Mouse (Mus musculus) embryonic fibroblast, embryonic 13.5 days (primary cell): Measurements from ENCODE around the gene Ak4. TPM values are rescaled to one million over a fixed set of nuclear protein-coding genes. Genes with fewer than 3 reads are reported as not detected.

Source experiments
- H3K27ac ChIP-seq: 2 replicates; pipeline ENCODE4 v1.5.1; 2012; ENCODE audit warnings: low read length, control low read depth, inconsistent platforms; ENCODE audit not compliant: insufficient read depth
- H3K4me1 ChIP-seq: 2 replicates; pipeline ENCODE4 v1.6.1; 2011; ENCODE audit warnings: low read length; ENCODE audit not compliant: control insufficient read depth, insufficient read depth
- H3K4me3 ChIP-seq: 2 replicates; pipeline ENCODE4 v1.5.1; 2011; ENCODE audit warnings: mild to moderate bottlenecking, control low read depth, low read length; ENCODE audit not compliant: insufficient read depth
- CTCF ChIP-seq: IDR thresholded peaks from 2 replicates; pipeline ENCODE4 v1.5.1; 2011; ENCODE audit warnings: mild to moderate bottlenecking, control low read depth, low read length, moderate library complexity, borderline replicate concordance; ENCODE audit not compliant: insufficient read depth
- POLR2A ChIP-seq: IDR thresholded peaks from 2 replicates; pipeline ENCODE4 v1.6.1; 2011; ENCODE audit warnings: low read depth, mild to moderate bottlenecking, control low read depth, low read length, moderate library complexity
- polyA plus RNA-seq: library from polyadenylated mRNA; stranded (reverse); fragments of >200 nt; gene quantifications from 2 replicates; pipeline ENCODE4 v1.2.4, GENCODE M21; 2011; ENCODE audit warnings: low read depth; ENCODE audit not compliant: missing spikeins, insufficient read length

The Ak4 gene
- polyA plus RNA-seq, 1 experiment, result 9.1 TPM

GRCm38 (mm10) chr4:101508431-101508830 lies 89.4 kb downstream of the Ak4 start:
- TF ChIP-seq CTCF, result no peak
- TF ChIP-seq POLR2A, result no peak
- Histone ChIP-seq H3K4me3 (no peak overlapping the region), H3K4me1 (no peaks in the 10 kb centered on the region), H3K27ac (no peak overlapping the region)

GRCm38 (mm10) chr4:101508851-101509577 lies 89.9 kb downstream of the Ak4 start:
- H3K4me1 ChIP-seq, result no peaks in the 10 kb centered on the region
- H3K4me3 ChIP-seq, result no peak overlapping the region
- no peak overlapping the region for H3K27ac ChIP-seq
- no peak for TF ChIP-seq CTCF
- no peak for TF ChIP-seq POLR2A

- Histone ChIP-seq H3K4me3 (no peak overlapping the region), H3K27ac (no peak overlapping the region), H3K4me1 (no peaks in the 10 kb centered on the region)
- no peak for TF ChIP-seq CTCF
- TF ChIP-seq POLR2A, result no peak
These were observed 91.2 kb downstream of the Ak4 start for GRCm38 (mm10) chr4:101510111-101510903.

GRCm38 (mm10) chr4:101510904-101511210 lies 91.8 kb downstream of the Ak4 start:
- TF ChIP-seq POLR2A (no peak), CTCF (no peak)
- Histone ChIP-seq H3K4me3 (no peak overlapping the region), H3K27ac (no peak overlapping the region), H3K4me1 (no peaks in the 10 kb centered on the region)

- Histone ChIP-seq H3K4me3 (no peak overlapping the region), H3K4me1 (no peaks in the 10 kb centered on the region), H3K27ac (no peak overlapping the region)
- no peak for TF ChIP-seq CTCF
- no peak for TF ChIP-seq POLR2A
These were observed 92.9 kb downstream of the Ak4 start for GRCm38 (mm10) chr4:101511768-101512521.

- no peak for TF ChIP-seq POLR2A
- TF ChIP-seq CTCF, result no peak
- no peak overlapping the region for H3K4me3 ChIP-seq
- no peaks in the 10 kb centered on the region for H3K4me1 ChIP-seq
These were observed 94.2 kb downstream of the Ak4 start for GRCm38 (mm10) chr4:101513251-101513650.

GRCm38 (mm10) chr4:101515853-101516252 lies 96.8 kb downstream of the Ak4 start:
- H3K4me1 ChIP-seq, result no peaks in the 10 kb centered on the region
- TF ChIP-seq POLR2A, result no peak
- TF ChIP-seq CTCF, result no peak
- H3K27ac ChIP-seq, result no peak overlapping the region
- H3K4me3 ChIP-seq, result no peak overlapping the region

More at GRCm38 (mm10) chr4:101513251-101513650, 94.2 kb downstream of the Ak4 start:
- no peak overlapping the region for H3K27ac ChIP-seq

Other genes starting within 250 kb of the Ak4 start
- 186 and 192 TPM in 2 replicates for gene Jak1, start 154.0 kb upstream of the Ak4 start, polyA plus RNA-seq
- gene Dnajc6, start 77.4 kb downstream of the Ak4 start, polyA plus RNA-seq, result not detected in 2 replicates
- 107 and 109 TPM in 2 replicates for gene Leprot, start 228.4 kb downstream of the Ak4 start, polyA plus RNA-seq